Mouse (Mus musculus) testis, adult 2 months (tissue): ENCODE data around the gene Gm7534.

Source experiments
- CTCF ChIP-seq: fragments of 200-500 bp; IDR thresholded peaks from 2 replicates; pipeline ENCODE4 v1.5.1; 2012; ENCODE audit warnings: low read depth, mild to moderate bottlenecking, inconsistent platforms, low read length, moderate library complexity; ENCODE audit not compliant: control insufficient read depth, insufficient read depth, insufficient replicate concordance
- POLR2A ChIP-seq: fragments of 200-500 bp; IDR thresholded peaks from 2 replicates; pipeline ENCODE4 v1.6.1; 2012; ENCODE audit warnings: low read depth, mild to moderate bottlenecking, inconsistent platforms, low read length, moderate library complexity; ENCODE audit not compliant: control insufficient read depth

GRCm38 (mm10) chr4:134230431-134230830 is 27.6 kb upstream of the Gm7534 start:
- TF ChIP-seq CTCF (no peak), POLR2A (no peak)
